Mouse (Mus musculus) activated CD4-positive, CD25-positive, alpha-beta regulatory T cell, adult 4 months (primary cell): ENCODE results near the gene Cer1. TPM values are rescaled to one million over a fixed set of nuclear protein-coding genes. Genes with fewer than 3 reads are reported as not detected.

Source experiments
- ATAC-seq: one replicate; pipeline ENCODE4 v1.8.0; 2017
- polyA plus RNA-seq, 2 experiments: library from polyadenylated mRNA; unstranded; fragments of 100-300 nt; shearing (Covaris generic); gene quantifications; one replicate each; pipeline ENCODE4 v1.2.1; 2017

Cer1 gene
- not detected for polyA plus RNA-seq

DNA sequence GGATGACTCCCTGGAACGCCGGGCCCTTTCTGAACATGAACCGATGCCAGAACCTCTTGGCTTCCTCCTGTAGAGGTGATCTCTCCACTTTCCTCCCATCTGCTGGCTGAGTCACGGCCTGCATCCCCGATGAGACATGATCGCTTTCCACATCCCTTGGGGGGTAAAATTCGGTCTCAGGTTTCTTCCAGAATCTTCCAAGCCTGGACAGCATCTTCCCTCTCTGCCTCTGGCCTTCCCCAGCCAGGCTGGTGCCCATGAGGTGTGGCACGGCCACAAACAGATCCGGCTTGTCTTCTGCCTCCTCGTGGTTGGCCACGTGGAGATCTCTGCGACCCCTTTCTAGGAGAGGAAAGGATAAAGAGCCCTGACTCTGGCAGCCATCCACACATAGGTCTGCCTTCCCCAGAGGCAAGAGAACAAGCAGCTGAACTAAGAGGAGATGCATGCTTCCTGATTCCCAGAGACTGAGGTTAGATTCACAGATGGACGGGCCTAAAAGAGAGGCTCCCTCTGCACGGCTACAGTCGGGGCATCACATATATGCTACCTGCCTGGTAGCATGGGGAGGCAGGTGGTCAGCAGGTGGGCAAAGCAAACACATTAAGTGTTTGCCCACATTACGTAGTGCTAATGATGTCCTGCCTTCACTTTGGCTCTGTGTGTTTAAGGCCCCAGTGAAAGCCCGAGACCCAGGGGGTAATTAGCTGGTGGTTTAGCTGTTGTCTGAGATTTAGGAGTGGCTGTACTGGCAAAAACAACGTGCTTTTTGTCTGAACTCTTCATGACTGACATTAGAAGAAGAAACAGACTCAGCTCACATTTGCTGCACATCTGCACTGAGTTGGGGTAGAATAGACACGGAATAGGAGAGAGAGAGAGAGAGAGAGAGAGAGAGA, at the start of gene Cer1:
Gene Cer1, minus strand, starts transcription at position 513 of the 899 bp plus-strand sequence.
- no peak for ATAC-seq

- no peak for ATAC-seq
These were observed 49.4 kb upstream of the Cer1 start for GRCm38 (mm10) chr4:82934308-82934707.

DNA sequence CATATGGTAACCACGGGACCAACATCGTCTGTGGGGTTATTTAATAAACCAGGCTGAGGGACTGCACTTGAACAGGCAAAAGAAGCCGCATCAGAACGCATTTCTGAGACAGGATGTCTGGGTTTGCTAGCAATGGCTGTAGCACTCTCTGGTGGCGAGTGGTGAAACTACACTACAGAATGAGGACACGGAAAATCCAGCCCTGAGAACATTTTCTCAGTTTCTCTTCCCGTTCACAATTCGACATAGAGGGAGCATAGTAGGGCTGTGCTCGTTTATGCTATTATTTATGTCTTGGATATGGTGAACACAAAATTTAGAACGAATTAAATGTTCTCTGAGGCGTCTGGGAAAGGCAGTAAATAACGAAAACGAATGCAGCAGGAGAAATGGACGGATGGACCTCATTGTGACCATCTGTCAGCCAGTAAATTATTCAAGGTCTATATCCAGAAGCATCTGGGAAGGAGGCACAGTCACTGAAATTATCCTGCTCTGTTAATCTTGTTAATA, 48.8 kb upstream of the Cer1 start:
- ATAC-seq = peak; percentile 71

DNA sequence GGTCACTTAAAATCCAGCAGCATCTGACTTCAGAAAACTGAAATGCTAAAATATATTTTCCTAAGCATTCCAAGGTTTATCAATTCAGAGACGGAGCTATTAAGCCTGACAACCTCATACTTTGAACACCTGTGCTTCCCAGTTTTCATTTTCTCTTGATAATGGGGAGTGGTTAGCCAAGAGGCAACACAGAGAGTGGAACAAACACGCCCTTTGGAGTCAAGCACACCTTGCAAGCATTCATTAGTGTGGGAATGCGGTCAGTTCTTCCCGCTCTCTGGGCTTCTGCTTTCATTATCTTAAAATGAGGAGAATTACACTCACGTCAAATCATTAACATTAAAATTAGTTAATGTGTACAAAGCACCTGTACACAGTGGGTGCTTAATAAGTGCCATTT, 45.1 kb upstream of the Cer1 start:
- ATAC-seq = no peak

DNA sequence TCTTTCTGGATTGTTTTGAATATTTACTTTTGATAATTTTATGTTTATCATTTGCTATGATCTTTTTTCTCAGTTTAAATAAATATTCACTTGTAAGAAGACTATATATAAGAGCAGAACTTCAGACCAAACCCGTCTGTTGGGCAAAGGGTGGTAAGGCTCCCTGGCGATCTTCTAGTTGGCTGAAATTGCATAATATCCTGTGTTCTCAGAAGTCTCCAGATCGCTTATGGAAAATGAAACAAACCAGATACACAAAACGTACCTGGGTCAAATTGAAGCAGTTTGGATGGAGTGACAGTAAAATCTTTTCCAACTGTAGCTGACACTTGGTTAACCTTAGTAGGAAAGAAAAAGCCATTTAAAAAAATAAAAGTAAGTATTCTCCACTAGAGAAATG, 37.0 kb upstream of the Cer1 start:
- no peak for ATAC-seq

DNA sequence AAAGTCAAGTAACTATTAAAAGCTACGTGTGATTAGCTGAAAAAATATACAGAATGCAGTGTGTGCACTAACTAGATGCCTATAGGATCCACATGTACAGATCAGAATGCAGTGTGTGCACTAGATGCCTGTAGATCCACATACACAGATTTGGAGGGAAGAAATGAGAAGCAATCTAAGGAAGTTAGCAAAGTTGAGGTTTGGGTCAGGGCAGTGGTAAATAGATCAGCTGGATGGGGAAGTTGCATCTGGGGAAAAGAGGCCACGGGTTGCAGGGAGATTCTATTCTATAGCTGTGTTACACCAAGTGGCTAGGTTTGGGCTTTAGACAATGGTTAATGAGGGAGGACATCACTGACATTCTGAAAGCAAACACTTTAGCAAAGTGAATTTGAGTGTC, 33.7 kb upstream of the Cer1 start:
- ATAC-seq = no peak

GRCm38 (mm10) chr4:82916678-82917050, 31.7 kb upstream of the Cer1 start:
- ATAC-seq = no peak

GRCm38 (mm10) chr4:82916003-82916677, 31.2 kb upstream of the Cer1 start:
- ATAC-seq = no peak

DNA sequence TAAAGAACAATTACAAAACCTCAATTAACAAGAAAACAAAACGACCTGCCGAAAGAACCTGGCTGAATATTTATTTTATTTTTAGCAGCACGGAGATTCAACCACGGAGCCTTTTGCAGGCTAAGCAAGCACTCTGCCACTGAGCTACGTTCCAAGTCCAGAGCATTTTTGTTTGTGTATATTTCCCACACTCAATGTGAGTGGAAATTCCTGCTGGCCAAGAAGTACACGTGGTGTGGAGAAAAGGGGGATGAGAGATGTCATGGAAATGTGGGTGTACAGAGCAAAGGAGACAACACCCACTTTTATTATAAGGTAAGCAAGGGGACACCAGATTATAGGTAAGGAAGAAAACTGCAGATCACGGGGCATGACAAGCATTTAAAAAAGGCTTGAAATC, 30.6 kb upstream of the Cer1 start:
- no peak for ATAC-seq

DNA sequence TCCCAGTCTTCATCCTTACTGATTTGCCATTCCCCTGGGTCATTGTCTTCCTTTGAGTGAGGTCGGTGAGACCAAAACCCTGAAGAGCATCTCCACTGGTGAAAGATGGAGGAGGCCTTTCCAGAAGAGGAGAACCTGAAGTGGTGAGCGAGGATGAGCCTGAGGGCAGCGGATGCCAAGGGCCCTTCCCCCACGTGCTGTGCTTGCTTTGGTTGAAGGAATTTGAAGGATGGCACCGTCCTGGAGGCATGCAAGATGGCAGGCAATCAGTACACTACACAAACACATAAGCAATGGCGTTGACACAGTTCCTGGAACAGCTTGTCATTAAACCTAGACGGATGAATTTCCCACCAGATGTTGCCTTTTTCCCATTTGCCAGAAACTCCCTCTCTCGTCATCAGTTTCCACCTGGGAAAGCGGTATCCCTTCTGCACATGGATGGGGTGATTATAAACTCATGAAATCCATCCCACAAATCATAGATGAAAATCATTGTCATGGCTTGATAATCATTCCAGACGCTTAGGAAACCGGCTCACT, 29.7 kb upstream of the Cer1 start:
- ATAC-seq = no peak

DNA sequence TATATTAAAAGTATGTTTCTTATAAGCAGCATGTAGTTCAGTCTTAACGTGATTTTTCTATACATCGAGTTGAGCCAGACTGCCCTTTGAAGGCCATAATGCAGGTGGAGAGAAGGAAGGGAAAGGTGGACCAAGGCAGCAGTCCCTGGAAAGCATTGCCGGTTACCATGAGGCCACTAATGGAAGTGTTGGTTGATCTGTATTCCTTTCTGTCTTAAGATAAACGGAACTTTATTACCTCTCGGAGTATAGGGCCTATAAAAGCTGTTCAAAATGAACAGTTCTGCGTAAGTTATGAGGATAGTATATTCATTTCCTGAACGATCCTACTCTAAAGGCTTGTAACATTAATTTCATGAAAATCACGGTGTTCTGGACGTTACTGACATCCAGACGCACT, 10.3 kb upstream of the Cer1 start:
- ATAC-seq = no peak

- no peak for ATAC-seq
These were observed 7.3 kb upstream of the Cer1 start for GRCm38 (mm10) chr4:82892247-82892646.

- no peak for ATAC-seq
These were observed 6.6 kb upstream of the Cer1 start for GRCm38 (mm10) chr4:82891566-82891965.

DNA sequence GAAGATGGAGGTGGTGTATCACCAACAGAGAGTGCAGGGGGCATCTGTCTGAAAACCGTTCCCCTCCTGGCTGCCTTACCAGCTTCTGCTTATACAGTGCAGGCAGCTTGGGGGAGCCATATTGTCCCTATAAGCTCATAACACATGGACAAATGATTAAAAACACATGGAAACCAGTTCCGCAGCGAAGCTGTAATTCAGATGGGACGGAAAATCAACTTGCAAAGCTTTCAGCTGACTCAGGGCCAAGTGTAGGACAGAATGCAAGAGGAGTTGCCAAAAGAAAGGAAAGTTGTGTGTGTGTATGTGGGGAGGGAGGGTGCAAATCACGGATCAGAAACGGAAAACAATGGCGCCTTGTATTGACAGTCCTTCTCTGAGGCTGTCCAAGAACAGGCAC, 6.1 kb upstream of the Cer1 start:
- ATAC-seq = no peak

DNA sequence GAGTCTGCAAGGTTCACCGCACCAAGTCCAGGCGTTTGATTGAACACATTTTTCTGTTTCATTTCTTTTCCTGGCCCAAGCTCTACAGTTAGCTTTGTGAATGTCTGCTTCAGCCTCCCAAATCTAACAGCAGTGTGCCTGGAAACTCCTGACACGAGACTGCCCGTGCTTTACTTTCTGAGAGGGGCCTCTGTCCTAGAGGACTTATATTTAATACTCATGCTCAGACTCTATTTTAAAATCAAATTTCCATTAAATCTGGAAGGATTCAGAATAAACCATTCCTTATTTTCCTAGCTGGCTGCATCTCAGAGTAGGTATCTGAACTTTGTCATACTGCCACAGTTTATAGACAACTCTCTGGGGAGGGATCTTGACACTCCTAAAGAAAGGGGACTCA, 5.6 kb upstream of the Cer1 start:
- ATAC-seq = no peak

DNA sequence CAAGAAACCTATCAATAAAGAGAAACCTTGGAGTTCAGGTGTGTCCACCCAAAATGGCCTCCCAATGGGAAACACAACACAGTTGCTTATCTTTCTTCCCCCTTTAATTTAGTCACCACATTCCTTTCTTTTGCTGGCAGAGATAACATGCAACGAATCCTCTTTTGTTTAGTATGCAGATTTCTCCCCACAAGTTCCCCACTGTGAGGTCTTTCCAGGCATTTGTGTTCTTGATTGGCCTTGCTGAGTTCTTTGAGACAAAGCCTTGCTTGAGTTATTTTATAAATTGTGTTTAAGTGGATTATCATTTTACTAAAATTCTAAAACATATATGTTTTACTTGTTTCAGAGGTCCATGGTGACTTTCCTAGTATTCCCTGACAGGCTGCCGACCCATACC, 1.2 kb upstream of the Cer1 start:
- no peak for ATAC-seq

DNA sequence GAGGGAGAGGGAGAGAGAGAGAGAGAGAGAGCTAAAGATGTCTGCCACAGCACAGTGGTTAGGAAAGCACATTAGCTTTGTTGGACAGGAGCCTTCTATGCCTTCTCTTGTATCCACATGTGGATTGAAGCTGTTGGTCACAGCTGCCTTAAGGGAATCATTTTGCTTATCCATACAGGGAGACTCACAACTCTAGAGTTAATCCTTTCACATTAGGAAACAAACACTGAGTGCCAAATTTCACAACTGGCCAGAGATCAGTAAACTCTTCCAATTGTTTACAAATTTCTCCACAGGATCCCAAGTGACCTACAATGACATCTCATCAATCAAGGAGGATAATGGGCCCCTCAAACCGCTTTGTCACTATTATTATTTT, 576 bp upstream of the Cer1 start:
- ATAC-seq = no peak

- ATAC-seq = no peak
These were observed 2.4 kb downstream of the Cer1 start for GRCm38 (mm10) chr4:82882500-82882899.

GRCm38 (mm10) chr4:82881366-82881765, 3.6 kb downstream of the Cer1 start:
- no peak for ATAC-seq

DNA sequence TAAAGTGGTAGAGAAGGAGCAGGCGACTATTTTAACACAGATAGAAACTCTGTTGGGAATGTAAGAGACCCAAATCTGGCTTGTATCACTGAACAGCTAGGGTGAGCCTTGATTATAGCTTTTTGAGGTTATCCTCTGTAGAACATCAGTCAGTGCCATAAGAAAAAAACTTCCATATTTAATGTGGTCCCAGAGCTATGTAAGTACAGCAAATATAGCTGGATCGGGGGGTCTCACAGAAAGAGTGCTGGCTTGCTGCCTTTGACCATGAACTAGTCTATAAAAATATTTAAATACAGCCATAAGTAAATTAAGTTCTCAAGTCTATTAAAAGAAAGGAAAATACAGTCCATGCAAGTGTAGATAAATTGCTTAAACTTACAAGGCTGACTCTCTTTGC, 4.7 kb downstream of the Cer1 start:
- no peak for ATAC-seq

GRCm38 (mm10) chr4:82879152-82879551, 5.8 kb downstream of the Cer1 start:
- no peak for ATAC-seq

DNA sequence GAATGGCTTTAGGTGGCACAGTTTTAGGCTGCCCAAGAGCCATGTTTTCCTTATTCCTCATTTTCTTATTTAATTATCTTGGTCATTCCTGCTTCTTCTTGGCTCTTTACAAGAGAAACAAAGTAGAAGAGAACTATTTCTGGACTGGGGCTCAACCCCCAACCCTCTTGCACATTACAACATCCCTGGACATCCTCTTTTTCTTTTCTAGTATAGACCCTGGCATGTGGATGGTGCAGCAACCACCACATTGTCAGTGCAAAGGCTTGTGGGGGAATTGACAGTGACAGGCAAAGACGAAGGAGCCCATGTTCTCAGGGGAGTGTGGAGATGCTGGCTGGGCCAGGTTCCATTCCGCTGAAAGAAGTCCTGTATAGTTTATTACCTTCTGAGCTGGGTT, 8.3 kb downstream of the Cer1 start:
- ATAC-seq = no peak

DNA sequence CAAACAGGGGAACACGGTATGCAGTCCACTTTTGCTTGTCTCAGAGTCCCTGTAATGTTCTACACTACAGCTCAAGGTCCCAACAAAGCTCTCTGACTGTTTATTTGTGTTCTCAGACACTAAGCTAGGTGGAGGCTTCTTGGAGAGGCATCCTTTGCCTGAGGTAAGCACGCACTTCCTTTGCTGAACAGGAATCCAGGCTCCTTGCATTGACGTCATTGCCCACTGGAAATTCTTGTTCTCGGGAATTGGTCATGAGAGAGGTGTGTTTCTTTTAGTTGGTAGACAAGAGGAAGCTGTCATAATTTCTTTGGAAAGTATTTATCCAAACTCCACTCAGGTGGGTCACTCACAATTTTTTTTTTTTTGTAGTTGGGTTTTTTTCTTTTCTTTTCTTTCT, 9.4 kb downstream of the Cer1 start:
- ATAC-seq = no peak

DNA sequence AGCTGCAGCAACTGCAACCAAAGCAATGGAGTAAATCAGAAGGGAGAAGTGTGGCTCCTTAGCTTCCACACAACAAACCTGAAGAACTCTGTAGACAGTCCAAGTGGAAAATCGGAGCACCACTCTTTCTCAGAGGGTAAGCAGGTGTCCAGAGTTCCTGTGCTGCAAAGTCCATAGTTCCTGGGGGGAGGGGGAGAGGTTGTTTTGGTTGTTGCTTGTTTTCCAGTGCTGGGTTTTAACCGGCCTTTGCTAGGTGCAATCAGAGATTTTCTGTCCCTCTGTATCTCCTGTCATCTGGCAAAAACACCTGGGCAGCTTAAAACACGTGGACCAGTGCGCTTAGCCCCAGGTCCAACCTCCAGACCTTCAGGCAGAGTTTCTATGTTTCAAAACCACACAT, 10.2 kb downstream of the Cer1 start:
- ATAC-seq = no peak
